8 mouse cellular contexts compared by ENCODE assay signal in the genomic region with DNA sequence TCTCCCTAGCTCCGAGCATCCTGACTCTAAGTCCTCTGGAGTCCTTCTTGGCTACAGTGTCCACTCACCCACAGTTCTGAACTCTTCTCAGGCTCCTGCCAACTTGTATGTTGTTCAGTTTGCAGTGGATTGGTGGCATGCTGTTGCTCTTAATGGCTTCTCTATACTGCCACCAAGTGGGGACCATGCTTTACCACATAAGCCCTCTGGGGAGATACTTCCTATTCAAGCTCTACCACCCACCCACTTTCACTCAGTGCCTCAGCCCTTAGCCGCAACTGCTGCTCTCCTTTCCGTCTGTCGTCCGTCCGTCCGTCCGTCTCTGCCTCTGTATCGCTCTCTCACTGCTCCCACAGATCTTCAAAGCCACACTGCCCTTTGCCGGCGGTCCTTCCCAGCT. TPM values are rescaled to one million over a fixed set of nuclear protein-coding genes. Genes with fewer than 3 reads are reported as not detected.
A peak's percentile ranks its signal among the peaks of the same experiment; 100 is the strongest.
DNase-seq lines count a peak whose midpoint lies in the region; ATAC-seq and TF ChIP-seq lines count a peak whose summit lies in the region.

No protein-coding gene starts in this region.

- peak overlapping the region; percentile 64 to 72 for H3K4me3 ChIP-seq in MEL (ENCODE audit: control insufficient read depth in 1 of 2, insufficient read depth in 1 of 2, low read depth in 2 of 2, low read length in 2 of 2)
- peak overlapping the region; percentile 15; the same call in 1 of the 2 replicates for H3K4me3 ChIP-seq in forebrain, embryonic 10.5 days
- H3K4me3 ChIP-seq in lung, embryonic 16.5 days (ENCODE audit: low read length): peak overlapping the region; percentile 25

- H3K9ac ChIP-seq in MEL (ENCODE audit: control insufficient read depth, low read depth, low read length, poor library complexity, severe bottlenecking): peak overlapping the region; percentile 71
- H3K9ac ChIP-seq in lung, embryonic 16.5 days (ENCODE audit: low read length): peak overlapping the region; percentile 53

- H3K4me2 ChIP-seq in lung, embryonic 16.5 days (ENCODE audit: low read depth, low read length): peak overlapping the region; percentile 53

- peak; percentile 81 for ATAC-seq in lung, embryonic 16.5 days (ENCODE audit: low read depth)

- H3K36me3 ChIP-seq in MEL (ENCODE audit: control insufficient read depth in 1 of 2, insufficient read depth in 2 of 2, low read length in 2 of 2): no peaks in the 10 kb centered on the region
- H3K36me3 ChIP-seq in forebrain, embryonic 10.5 days (replicated peaks): no peaks in the 10 kb centered on the region
- H3K36me3 ChIP-seq in lung, embryonic 16.5 days (ENCODE audit: control insufficient read depth, insufficient read depth, low read length): no peaks in the 10 kb centered on the region

- DNase-seq in MEL (ENCODE audit: low read depth, low spot score): peak; percentile 96
- peak; percentile 65 to 77 for DNase-seq in adrenal gland, postnatal 36 days
- DNase-seq in forebrain, embryonic 10.5 days (ENCODE audit: extremely low spot score, low spot score): peak; percentile 27
- peak; percentile 71 for DNase-seq in heart, postnatal 4 days
- peak; percentile 35 to 79 for DNase-seq in layer of hippocampus, adult 18-20 months (ENCODE audit: low spot score in 2 of 2)
- DNase-seq in ovary, postnatal 14 days (ENCODE audit: low spot score): peak; percentile 45
- peak; percentile 42 for DNase-seq in yolk sac, embryonic 10.5 days (ENCODE audit: low spot score)

- no peaks in the 10 kb centered on the region for H3K9me3 ChIP-seq in MEL (replicated peaks; ENCODE audit: insufficient read depth, low read length)
- no peaks in the 10 kb centered on the region for H3K9me3 ChIP-seq in forebrain, embryonic 10.5 days
- H3K9me3 ChIP-seq in lung, embryonic 16.5 days (ENCODE audit: control insufficient read depth, low read length): no peaks in the 10 kb centered on the region

- no peak for TF ChIP-seq POLR2A in MEL (IDR thresholded peaks at IDR 0.05; ENCODE audit: control insufficient read depth in 1 of 2, insufficient read depth in 1 of 2, low read depth in 1 of 2, low read length in 2 of 2, poor library complexity in 1 of 2)

- no peak overlapping the region for H3K27ac ChIP-seq in MEL (ENCODE audit: control insufficient read depth, low read depth, low read length)
- H3K27ac ChIP-seq in forebrain, embryonic 10.5 days: no peak overlapping the region
- H3K27ac ChIP-seq in lung, embryonic 16.5 days (ENCODE audit: low read length): no peak overlapping the region

- peaks cover 0 to 6% of the 10 kb centered on the region in 2 experiments; a peak in 1 of 4 replicates for H3K4me1 ChIP-seq in MEL (ENCODE audit: control insufficient read depth in 1 of 2, insufficient read depth in 2 of 2, low read length in 2 of 2)
- H3K4me1 ChIP-seq in forebrain, embryonic 10.5 days: peaks cover 16% of the 10 kb centered on the region
- no peaks in the 10 kb centered on the region; the same call in 1 of the 2 replicates for H3K4me1 ChIP-seq in lung, embryonic 16.5 days (replicated peaks; ENCODE audit: control insufficient read depth, insufficient read depth, low read length)

- no peaks in the 10 kb centered on the region for H3K79me2 ChIP-seq in MEL (ENCODE audit: control insufficient read depth, insufficient read depth, low read length, poor library complexity)

- WGBS in forebrain, embryonic 10.5 days: 15% methylated on average over 11 of the region's 11 CpGs
- WGBS in lung, embryonic 16.5 days: 17% methylated on average over 11 of the region's 11 CpGs

- no peaks in the 10 kb centered on the region for H3K27me3 ChIP-seq in MEL (ENCODE audit: control insufficient read depth in 1 of 2, insufficient read depth in 2 of 2, low read length in 2 of 2)
- H3K27me3 ChIP-seq in forebrain, embryonic 10.5 days (ENCODE audit: poor library complexity, severe bottlenecking): peaks cover 3% of the 10 kb centered on the region
- no peaks in the 10 kb centered on the region for H3K27me3 ChIP-seq in lung, embryonic 16.5 days (ENCODE audit: control insufficient read depth, insufficient read depth, low read depth, low read length)

- peak in 1 of 2 experiments; percentile 15; a peak in 1 of 4 replicates for TF ChIP-seq EP300 in MEL (IDR thresholded peaks at IDR 0.05; ENCODE audit: low read depth in 1 of 2, low read length in 2 of 2)

- peak; percentile 89 for TF ChIP-seq RAD21 in MEL (IDR thresholded peaks at IDR 0.05; ENCODE audit: low read depth, low read length)

- peak; percentile 65 to 98 (median 89) for TF ChIP-seq CTCF in MEL (IDR thresholded peaks at IDR 0.05 in 2 of 3, conservative IDR thresholded peaks at IDR 0.05 in 1 of 3; ENCODE audit: control insufficient read depth in 1 of 3, insufficient read depth in 1 of 3, low read depth in 2 of 3, low read length in 3 of 3, poor library complexity in 1 of 3, severe bottlenecking in 1 of 3)

TF ChIP-seq in MEL, 35 proteins besides CTCF, POLR2A, EP300 and RAD21 (continues in another document):
- TF ChIP-seq CHD1 (IDR thresholded peaks at IDR 0.05; ENCODE audit: low read depth, low read length): no peak
- peak; percentile 56; the same call in 1 of the 2 replicates for TF ChIP-seq ZNF384 (IDR thresholded peaks at IDR 0.05; ENCODE audit: low read depth, low read length)
- no peak for TF ChIP-seq ZKSCAN1 (IDR thresholded peaks at IDR 0.05; ENCODE audit: low read depth, low read length)
- peak; percentile 17; the same call in 1 of the 2 replicates for TF ChIP-seq TCF12 (IDR thresholded peaks at IDR 0.05; ENCODE audit: low read depth, low read length)
- no peak for TF ChIP-seq TBP (IDR thresholded peaks at IDR 0.05; ENCODE audit: low read depth, low read length)
- TF ChIP-seq MYB (IDR thresholded peaks at IDR 0.05; ENCODE audit: low read depth, low read length): no peak
- TF ChIP-seq JUND (IDR thresholded peaks at IDR 0.05; ENCODE audit: low read depth, low read length): no peak
- no peak for TF ChIP-seq ZMIZ1 (IDR thresholded peaks at IDR 0.05; ENCODE audit: low read depth, low read length)
- no peak for TF ChIP-seq CHD2 (IDR thresholded peaks at IDR 0.05; ENCODE audit: low read length)
- TF ChIP-seq GABPA (IDR thresholded peaks at IDR 0.05; ENCODE audit: low read depth, low read length): no peak
- no peak for TF ChIP-seq BHLHE40 (IDR thresholded peaks at IDR 0.05; ENCODE audit: borderline replicate concordance, low read depth, low read length)
- no peak for TF ChIP-seq NELFE (IDR thresholded peaks at IDR 0.05; ENCODE audit: low read depth, low read length)
- TF ChIP-seq E2F4 (IDR thresholded peaks at IDR 0.05; ENCODE audit: borderline replicate concordance, low read depth, low read length): no peak
- peak; percentile 88 for TF ChIP-seq MAX (IDR thresholded peaks at IDR 0.05; ENCODE audit: low read length)
- TF ChIP-seq HCFC1 (IDR thresholded peaks at IDR 0.05; ENCODE audit: low read depth, low read length): peak; percentile 60; the same call in 1 of the 2 replicates
- no peak for TF ChIP-seq UBTF (IDR thresholded peaks at IDR 0.05; ENCODE audit: borderline replicate concordance, insufficient read depth, low read depth, low read length)
- no peak for TF ChIP-seq POLR2AphosphoS5 (IDR thresholded peaks at IDR 0.05; ENCODE audit: borderline replicate concordance, low read depth, low read length)
- no peak for TF ChIP-seq MEF2A (IDR thresholded peaks at IDR 0.05; ENCODE audit: extremely low read depth, insufficient replicate concordance, low read depth, low read length, poor library complexity, severe bottlenecking)
- TF ChIP-seq MXI1 (IDR thresholded peaks at IDR 0.05; ENCODE audit: low read depth, low read length): peak; percentile 81
- no peak for TF ChIP-seq MAFK (IDR thresholded peaks at IDR 0.05; ENCODE audit: borderline replicate concordance, low read depth, low read length)
- TF ChIP-seq MYC (IDR thresholded peaks at IDR 0.05; ENCODE audit: low read depth, low read length): peak; percentile 95
- TF ChIP-seq MAZ (IDR thresholded peaks at IDR 0.05; ENCODE audit: low read depth, low read length): peak; percentile 81; the same call in 1 of the 2 replicates
- peak; percentile 70 for TF ChIP-seq ELF1 (IDR thresholded peaks at IDR 0.05; ENCODE audit: low read depth, low read length)
- TF ChIP-seq ETS1 (IDR thresholded peaks at IDR 0.05; ENCODE audit: low read depth, low read length): 0 out of 2 replicates have a peak, but pooled peaks have one; percentile 24
- no peak for TF ChIP-seq KAT2A (conservative IDR thresholded peaks at IDR 0.05; ENCODE audit: low read depth, low read length)

RNA-seq across cellular contexts. Expression of gene Ttc25, which starts 10.2 kb away (rescaled TPM):
- total RNA-seq in MEL (2012; rRNA removed): 0.23 and 0.46 TPM in 2 replicates
- polyA plus RNA-seq in MEL (2012; ENCODE audit: insufficient read depth in 1 of 2, insufficient read length in 2 of 2, low read depth in 1 of 2, low replicate concordance in 2 of 2, missing spikeins in 1 of 2): under 1 TPM in 1 of 2 experiments, not detected in 1; 0.92 TPM
- total RNA-seq in adrenal gland, postnatal 36 days (2021): 1 to 10 TPM; 5.6 to 7.7 TPM
- polyA plus RNA-seq in forebrain, embryonic 10.5 days (2016; fragmentation: Nextera tagmentation; extraction: Ambion mirVana): 1.4 and 1.5 TPM in 2 replicates
- total RNA-seq in heart, postnatal 4 days (2021): under 1 TPM; 0.21 to 0.70 TPM
- total RNA-seq in layer of hippocampus, adult 18-20 months (2021): 1 to 10 TPM in 1 of 2 experiments, under 1 TPM in 1; 0.96 to 1.1 TPM
- polyA plus RNA-seq in lung, embryonic 16.5 days (2015; fragmentation: Nextera tagmentation; extraction: Ambion mirVana): 4.0 and 4.5 TPM in 2 replicates

RNA-seq across cellular contexts. Expression of gene Cnp, which starts 19.1 kb away (rescaled TPM):
- total RNA-seq in MEL (2012; rRNA removed): 19.0 and 20.1 TPM in 2 replicates
- polyA plus RNA-seq in MEL (2012; ENCODE audit: insufficient read depth in 1 of 2, insufficient read length in 2 of 2, low read depth in 1 of 2, low replicate concordance in 2 of 2, missing spikeins in 1 of 2): 10 to 100 TPM in 1 of 2 experiments, not detected in 1; 20.8 TPM
- 10 to 100 TPM; 46.5 to 60.7 TPM for total RNA-seq in adrenal gland, postnatal 36 days (2021)
- 15.3 and 17.5 TPM in 2 replicates for polyA plus RNA-seq in forebrain, embryonic 10.5 days (2016; fragmentation: Nextera tagmentation; extraction: Ambion mirVana)
- 1 to 10 TPM; 6.3 to 7.3 TPM for total RNA-seq in heart, postnatal 4 days (2021)
- total RNA-seq in layer of hippocampus, adult 18-20 months (2021): 100 to 1,000 TPM; 171 to 195 TPM
- polyA plus RNA-seq in lung, embryonic 16.5 days (2015; fragmentation: Nextera tagmentation; extraction: Ambion mirVana): 35.2 and 35.5 TPM in 2 replicates

RNA-seq across cellular contexts. Expression of gene Acly, which starts 27.8 kb away (rescaled TPM):
- total RNA-seq in MEL (2012; rRNA removed): 220 and 234 TPM in 2 replicates
- polyA plus RNA-seq in MEL (2012; ENCODE audit: insufficient read depth in 1 of 2, insufficient read length in 2 of 2, low read depth in 1 of 2, low replicate concordance in 2 of 2, missing spikeins in 1 of 2): 100 to 1,000 TPM in 1 of 2 experiments, not detected in 1; 167 TPM
- total RNA-seq in adrenal gland, postnatal 36 days (2021): 1,000 to 10,000 TPM; 1,688 to 2,194 TPM
- 287 and 294 TPM in 2 replicates for polyA plus RNA-seq in forebrain, embryonic 10.5 days (2016; fragmentation: Nextera tagmentation; extraction: Ambion mirVana)
- 10 to 100 TPM; 60.7 to 63.4 TPM for total RNA-seq in heart, postnatal 4 days (2021)
- 100 to 1,000 TPM; 118 to 124 TPM for total RNA-seq in layer of hippocampus, adult 18-20 months (2021)
- polyA plus RNA-seq in lung, embryonic 16.5 days (2015; fragmentation: Nextera tagmentation; extraction: Ambion mirVana): 150 and 155 TPM in 2 replicates

Comparison
In these comparisons a context has a peak if more than half of its experiments do, and no peak if none do; other contexts are left out.
1. DNase-seq: peak in every context shown above with its lines; median percentile 96 in MEL; 71 in adrenal gland, postnatal 36 days; 71 in heart, postnatal 4 days; 57 in layer of hippocampus, adult 18-20 months; 45 in ovary, postnatal 14 days; 42 in yolk sac, embryonic 10.5 days; 27 in forebrain, embryonic 10.5 days.
2. H3K4me3 ChIP-seq: peak in every context shown above with its lines; median percentile 68 in MEL; 25 in lung, embryonic 16.5 days; 15 in forebrain, embryonic 10.5 days.